Mouse (Mus musculus): ENCODE measurements around the gene Hoxd1.

DNA sequence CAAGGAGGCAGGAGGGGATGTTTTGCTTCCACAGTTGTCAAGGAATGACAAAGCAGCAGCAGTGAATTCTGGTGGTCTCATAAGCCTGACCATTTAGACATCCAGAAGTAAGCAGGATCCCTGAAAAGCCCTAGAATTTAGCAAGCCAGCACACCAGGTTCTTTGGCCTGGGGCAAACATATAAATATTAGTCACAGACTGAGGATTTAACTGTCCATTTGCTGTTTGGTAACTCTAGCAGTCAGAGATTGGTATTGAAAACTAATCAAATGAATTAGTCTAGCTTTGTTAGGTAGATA lies 20.9 kb upstream of the Hoxd1 start:
- TF ChIP-seq CTCF (IDR thresholded peaks at IDR 0.05; ENCODE audit: extremely low read depth, insufficient read depth, insufficient read length, insufficient replicate concordance) (no peak), POLR2A (IDR thresholded peaks at IDR 0.05; ENCODE audit: low read depth, low read length) (no peak)
